Mouse (Mus musculus) spleen, adult 2 months (tissue): ENCODE data around the gene Hist1h2bh.
"Not testable (repeated sequence)": the region's sequence is repeated elsewhere in the genome, so short reads cannot be mapped to it uniquely, and the experiment has no call there.

Experiments used
- CTCF ChIP-seq: fragments of 200-500 bp; IDR thresholded peaks from 2 replicates; pipeline ENCODE4 v1.5.1; 2011; ENCODE audit warnings: mild to moderate bottlenecking, inconsistent platforms; ENCODE audit not compliant: insufficient read depth, insufficient read length, insufficient replicate concordance; ENCODE audit errors: extremely low read depth
- POLR2A ChIP-seq: fragments of 200-500 bp; IDR thresholded peaks from 2 replicates; pipeline ENCODE4 v1.6.1; 2011; ENCODE audit warnings: low read depth, low read length, inconsistent platforms

DNA sequence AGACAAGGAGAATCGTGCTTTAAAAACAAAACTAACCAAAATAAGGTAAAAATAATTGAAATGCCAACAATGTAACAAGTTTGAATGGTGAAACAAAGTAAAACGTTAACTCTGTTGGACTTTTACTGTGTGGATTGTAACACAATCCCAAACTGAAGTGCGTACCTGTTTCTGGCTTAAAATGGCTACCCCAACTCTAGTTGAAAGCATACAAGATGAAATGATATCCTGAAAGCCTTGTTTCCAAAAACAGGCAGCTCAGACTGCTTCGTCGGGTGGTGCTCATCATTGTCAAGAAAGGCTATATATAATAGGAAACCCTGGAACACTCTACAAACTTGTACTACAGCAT, 18.3 kb upstream of the Hist1h2bh start:
- not testable (repeated sequence) for TF ChIP-seq POLR2A, CTCF
